Mouse (Mus musculus): ENCODE measurements around the gene Ermard. TPM values are rescaled to one million over a fixed set of nuclear protein-coding genes. Genes with fewer than 3 reads are reported as not detected.
"Not testable (repeated sequence)": the region's sequence is repeated elsewhere in the genome, so short reads cannot be mapped to it uniquely, and the experiment has no call there.

Gene Ermard
- polyA plus RNA-seq, 1 experiment from 2014 or later: 68.3 TPM

GRCm38 (mm10) chr17:15053829-15054200 lies 12.8 kb downstream of the Ermard start:
- H3K27me3 ChIP-seq (ENCODE audit: control insufficient read depth, insufficient read depth, low read length); H3K27ac ChIP-seq (replicated peaks; ENCODE audit: low read depth, low read length); H3K4me1 ChIP-seq (ENCODE audit: control insufficient read depth, insufficient read depth, low read length); H3K36me3 ChIP-seq (ENCODE audit: control insufficient read depth, insufficient read depth, low read length); H3K9me3 ChIP-seq (ENCODE audit: control insufficient read depth, low read length); ATAC-seq (ENCODE audit: insufficient number of reproducible peaks, low FRiP score, low TSS enrichment, low read depth); H3K4me3 ChIP-seq (ENCODE audit: low read depth, low read length); H3K4me2 ChIP-seq (ENCODE audit: low read depth, severe bottlenecking); H3K9ac ChIP-seq (ENCODE audit: low read length); DNase-seq (ENCODE audit: low spot score): not testable (repeated sequence)
- 86% methylated on average over 11 of the region's 13 CpGs for whole genome bisulfite sequencing

- no peak overlapping the region for H3K4me3 ChIP-seq (ENCODE audit: low read depth, low read length)
- ATAC-seq (ENCODE audit: insufficient number of reproducible peaks, low FRiP score, low TSS enrichment, low read depth) (no peak), DNase-seq (ENCODE audit: low spot score) (no peak)
- H3K4me2 ChIP-seq (ENCODE audit: low read depth, severe bottlenecking): no peak overlapping the region
- H3K36me3 ChIP-seq (ENCODE audit: control insufficient read depth, insufficient read depth, low read length): 0 out of 2 replicates have a peak, but pooled peaks cover 4% of the 10 kb centered on the region
- no peaks in the 10 kb centered on the region for H3K9me3 ChIP-seq (ENCODE audit: control insufficient read depth, low read length)
- H3K9ac ChIP-seq (ENCODE audit: low read length): no peak overlapping the region
- no peaks in the 10 kb centered on the region for H3K4me1 ChIP-seq (ENCODE audit: control insufficient read depth, insufficient read depth, low read length)
- no peaks in the 10 kb centered on the region for H3K27me3 ChIP-seq (ENCODE audit: control insufficient read depth, insufficient read depth, low read length)
- H3K27ac ChIP-seq (replicated peaks; ENCODE audit: low read depth, low read length): no peak overlapping the region
- WGBS: 93% methylated on average over 4 of the region's 4 CpGs
Measured at GRCm38 (mm10) chr17:15055925-15056324, 14.9 kb downstream of the Ermard start.

- no peak for ATAC-seq (ENCODE audit: insufficient number of reproducible peaks, low FRiP score, low TSS enrichment, low read depth)
- Histone ChIP-seq H3K36me3 (ENCODE audit: control insufficient read depth, insufficient read depth, low read length) (0 out of 2 replicates have a peak, but pooled peaks cover 4% of the 10 kb centered on the region), H3K4me1 (ENCODE audit: control insufficient read depth, insufficient read depth, low read length) (no peaks in the 10 kb centered on the region), H3K4me3 (ENCODE audit: low read depth, low read length) (no peak overlapping the region), H3K27me3 (ENCODE audit: control insufficient read depth, insufficient read depth, low read length) (no peaks in the 10 kb centered on the region), H3K4me2 (ENCODE audit: low read depth, severe bottlenecking) (no peak overlapping the region), H3K9ac (ENCODE audit: low read length) (no peak overlapping the region), H3K27ac (replicated peaks; ENCODE audit: low read depth, low read length) (no peak overlapping the region), H3K9me3 (ENCODE audit: control insufficient read depth, low read length) (no peaks in the 10 kb centered on the region)
- 84% methylated on average over 5 of the region's 5 CpGs for WGBS
- no peak for DNase-seq (ENCODE audit: low spot score)
Measured at GRCm38 (mm10) chr17:15058161-15058591, 17.2 kb downstream of the Ermard start.

- no peak for DNase-seq (ENCODE audit: low spot score)
- Histone ChIP-seq H3K27ac (replicated peaks; ENCODE audit: low read depth, low read length) (no peak overlapping the region), H3K4me1 (ENCODE audit: control insufficient read depth, insufficient read depth, low read length) (no peaks in the 10 kb centered on the region), H3K36me3 (ENCODE audit: control insufficient read depth, insufficient read depth, low read length) (0 out of 2 replicates have a peak, but pooled peaks cover 4% of the 10 kb centered on the region), H3K4me2 (ENCODE audit: low read depth, severe bottlenecking) (no peak overlapping the region), H3K27me3 (ENCODE audit: control insufficient read depth, insufficient read depth, low read length) (no peaks in the 10 kb centered on the region), H3K4me3 (ENCODE audit: low read depth, low read length) (no peak overlapping the region), H3K9ac (ENCODE audit: low read length) (no peak overlapping the region), H3K9me3 (ENCODE audit: control insufficient read depth, low read length) (no peaks in the 10 kb centered on the region)
- WGBS: 94% methylated on average over 14 of the region's 14 CpGs
- no peak for ATAC-seq (ENCODE audit: insufficient number of reproducible peaks, low FRiP score, low TSS enrichment, low read depth)
Measured at GRCm38 (mm10) chr17:15059646-15060045, 18.6 kb downstream of the Ermard start.

GRCm38 (mm10) chr17:15060356-15060755 lies 19.3 kb downstream of the Ermard start:
- Histone ChIP-seq H3K9me3 (ENCODE audit: control insufficient read depth, low read length) (no peaks in the 10 kb centered on the region), H3K9ac (ENCODE audit: low read length) (no peak overlapping the region), H3K36me3 (ENCODE audit: control insufficient read depth, insufficient read depth, low read length) (0 out of 2 replicates have a peak, but pooled peaks cover 4% of the 10 kb centered on the region), H3K27me3 (ENCODE audit: control insufficient read depth, insufficient read depth, low read length) (no peaks in the 10 kb centered on the region), H3K4me1 (ENCODE audit: control insufficient read depth, insufficient read depth, low read length) (no peaks in the 10 kb centered on the region), H3K4me3 (ENCODE audit: low read depth, low read length) (no peak overlapping the region), H3K27ac (replicated peaks; ENCODE audit: low read depth, low read length) (no peak overlapping the region), H3K4me2 (ENCODE audit: low read depth, severe bottlenecking) (no peak overlapping the region)
- ATAC-seq (ENCODE audit: insufficient number of reproducible peaks, low FRiP score, low TSS enrichment, low read depth) (no peak), DNase-seq (ENCODE audit: low spot score) (no peak)
- 85% methylated on average over 6 of the region's 6 CpGs for WGBS

GRCm38 (mm10) chr17:15065391-15066024 lies 24.5 kb downstream of the Ermard start:
- ATAC-seq (ENCODE audit: insufficient number of reproducible peaks, low FRiP score, low TSS enrichment, low read depth): peak; percentile 60; the same call in 1 of the 2 replicates
- no peak overlapping the region for H3K9ac ChIP-seq (ENCODE audit: low read length)

GRCm38 (mm10) chr17:15066066-15066465 lies 25.1 kb downstream of the Ermard start:
- Histone ChIP-seq H3K4me2 (ENCODE audit: low read depth, severe bottlenecking) (peak overlapping the region; percentile 21; the same call in 1 of the 2 replicates), H3K4me1 (ENCODE audit: control insufficient read depth, insufficient read depth, low read length) (peaks cover 7% of the 10 kb centered on the region; the same call in 1 of the 2 replicates), H3K27me3 (ENCODE audit: control insufficient read depth, insufficient read depth, low read length) (no peaks in the 10 kb centered on the region), H3K9me3 (ENCODE audit: control insufficient read depth, low read length) (no peaks in the 10 kb centered on the region; the same call in 1 of the 2 replicates), H3K36me3 (ENCODE audit: control insufficient read depth, insufficient read depth, low read length) (no peaks in the 10 kb centered on the region), H3K9ac (ENCODE audit: low read length) (no peak overlapping the region), H3K4me3 (ENCODE audit: low read depth, low read length) (no peak overlapping the region), H3K27ac (replicated peaks; ENCODE audit: low read depth, low read length) (no peak overlapping the region)
- DNase-seq (ENCODE audit: low spot score) (peak; percentile 53), ATAC-seq (ENCODE audit: insufficient number of reproducible peaks, low FRiP score, low TSS enrichment, low read depth) (peak; percentile 67; the same call in 1 of the 2 replicates)
- 22% methylated on average over 6 of the region's 6 CpGs for whole genome bisulfite sequencing

More at GRCm38 (mm10) chr17:15065391-15066024, 24.5 kb downstream of the Ermard start:
- no peak overlapping the region for H3K4me3 ChIP-seq (ENCODE audit: low read depth, low read length)
- peak; percentile 88 for DNase-seq (ENCODE audit: low spot score)
- no peaks in the 10 kb centered on the region for H3K36me3 ChIP-seq (ENCODE audit: control insufficient read depth, insufficient read depth, low read length)
- peaks cover 7% of the 10 kb centered on the region; the same call in 1 of the 2 replicates for H3K4me1 ChIP-seq (ENCODE audit: control insufficient read depth, insufficient read depth, low read length)
- H3K4me2 ChIP-seq (ENCODE audit: low read depth, severe bottlenecking): peak overlapping the region; percentile 21; the same call in 1 of the 2 replicates
- no peaks in the 10 kb centered on the region; the same call in 1 of the 2 replicates for H3K9me3 ChIP-seq (ENCODE audit: control insufficient read depth, low read length)
- 38% methylated on average over 13 of the region's 13 CpGs for WGBS
- no peaks in the 10 kb centered on the region for H3K27me3 ChIP-seq (ENCODE audit: control insufficient read depth, insufficient read depth, low read length)
- no peak overlapping the region for H3K27ac ChIP-seq (replicated peaks; ENCODE audit: low read depth, low read length)

- H3K36me3 ChIP-seq (ENCODE audit: control insufficient read depth, insufficient read depth, low read length): no peaks in the 10 kb centered on the region
- DNase-seq (ENCODE audit: low spot score) (no peak), ATAC-seq (ENCODE audit: insufficient number of reproducible peaks, low FRiP score, low TSS enrichment, low read depth) (no peak)
- peaks cover 7% of the 10 kb centered on the region; the same call in 1 of the 2 replicates for H3K4me1 ChIP-seq (ENCODE audit: control insufficient read depth, insufficient read depth, low read length)
- 44% methylated on average over 1 of the region's 1 CpGs for WGBS
- H3K4me3 ChIP-seq (ENCODE audit: low read depth, low read length): no peak overlapping the region
- no peak overlapping the region for H3K9ac ChIP-seq (ENCODE audit: low read length)
- H3K4me2 ChIP-seq (ENCODE audit: low read depth, severe bottlenecking): no peak overlapping the region
- no peaks in the 10 kb centered on the region; the same call in 1 of the 2 replicates for H3K9me3 ChIP-seq (ENCODE audit: control insufficient read depth, low read length)
- no peaks in the 10 kb centered on the region for H3K27me3 ChIP-seq (ENCODE audit: control insufficient read depth, insufficient read depth, low read length)
- no peak overlapping the region for H3K27ac ChIP-seq (replicated peaks; ENCODE audit: low read depth, low read length)
Measured at GRCm38 (mm10) chr17:15066911-15067310, 25.9 kb downstream of the Ermard start.
